ENCODE assay signal across 11 mouse cellular contexts in the genomic region with DNA sequence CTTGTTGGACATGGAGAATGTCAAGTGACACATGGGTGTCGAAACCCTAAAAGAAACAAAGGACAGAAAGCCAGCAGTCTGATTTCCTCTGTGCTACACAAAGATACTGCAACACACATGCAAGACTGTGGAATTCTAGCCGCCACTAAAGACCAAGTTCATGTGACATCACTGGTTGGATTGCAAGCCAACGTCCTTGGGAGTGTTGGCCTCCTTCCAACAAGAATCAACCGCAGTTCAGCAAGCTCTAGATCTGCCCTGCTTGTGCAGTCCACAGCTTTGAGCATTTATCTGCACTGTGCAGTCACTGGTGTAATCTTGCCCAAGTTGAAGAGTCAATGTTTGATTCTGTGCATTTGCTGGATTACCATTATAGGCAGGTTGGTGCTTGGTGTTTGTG.
DNase-seq lines count a peak whose midpoint lies in the region; ATAC-seq lines count a peak whose summit lies in the region.
"Had no signal": no experiment of that assay in that cellular context is flagged by ENCODE, and none has a peak within 500 bp of the region (broad histone marks: within the 10 kb centered on the region; RNA-seq: fewer than 3 reads in every experiment).

No protein-coding gene starts in this region.

- H3K9ac ChIP-seq in heart, embryonic 13.5 days, result no peak overlapping the region
- no peak overlapping the region for H3K9ac ChIP-seq in lung, embryonic 16.5 days (ENCODE audit: low read length)
- H3K9ac ChIP-seq in forebrain, embryonic 15.5 days (replicated peaks), result no peak overlapping the region
- H3K9ac ChIP-seq: liver, embryonic 14.5 days had no signal

- intact Hi-C loops in heart, postnatal 25 days (cut with DNase I), result no loop called here

- 25% methylated on average over 4 of the region's 4 CpGs for WGBS in heart, embryonic 13.5 days
- 36% methylated on average over 4 of the region's 4 CpGs for WGBS in lung, embryonic 16.5 days
- WGBS in forebrain, embryonic 15.5 days, result 51% methylated on average over 4 of the region's 4 CpGs

- no peak for DNase-seq in heart, postnatal 25 days (ENCODE audit: low spot score)
- DNase-seq in lung, postnatal 25 days (ENCODE audit: low spot score), result no peak
- DNase-seq in adrenal gland, postnatal 25 days, result peak; percentile 61
- DNase-seq in lung, postnatal 14 days, result peak; percentile 12
- no peak for DNase-seq in layer of hippocampus, postnatal 10 days (ENCODE audit: low spot score in 2 of 2)
- DNase-seq: thymus, postnatal 14 days had no signal

- peak; percentile 19; the same call in 1 of the 2 replicates for ATAC-seq in heart, embryonic 13.5 days (ENCODE audit: extremely low read depth, insufficient number of reproducible peaks, low FRiP score, low TSS enrichment)
- peak; percentile 79 for ATAC-seq in lung, embryonic 16.5 days (ENCODE audit: low read depth)
- ATAC-seq in forebrain, embryonic 15.5 days (replicated peaks), result no peak

- no peaks in the 10 kb centered on the region for H3K36me3 ChIP-seq in heart, embryonic 13.5 days
- no peaks in the 10 kb centered on the region for H3K36me3 ChIP-seq in lung, embryonic 16.5 days (ENCODE audit: control insufficient read depth, insufficient read depth, low read length)
- no peaks in the 10 kb centered on the region for H3K36me3 ChIP-seq in forebrain, embryonic 15.5 days

- peak overlapping the region; percentile 9 for H3K27ac ChIP-seq in heart, embryonic 13.5 days (replicated peaks)
- H3K27ac ChIP-seq in lung, embryonic 16.5 days (ENCODE audit: low read length), result no peak overlapping the region
- no peak overlapping the region for H3K27ac ChIP-seq in forebrain, embryonic 15.5 days (replicated peaks)
- H3K27ac ChIP-seq: liver, embryonic 14.5 days had no signal

- no peak overlapping the region for H3K4me2 ChIP-seq in heart, embryonic 13.5 days
- no peak overlapping the region for H3K4me2 ChIP-seq in lung, embryonic 16.5 days (ENCODE audit: low read depth, low read length)
- no peak overlapping the region for H3K4me2 ChIP-seq in forebrain, embryonic 15.5 days (replicated peaks)

- no peaks in the 10 kb centered on the region for H3K27me3 ChIP-seq in heart, embryonic 13.5 days (replicated peaks)
- H3K27me3 ChIP-seq in lung, embryonic 16.5 days (ENCODE audit: control insufficient read depth, insufficient read depth, low read depth, low read length), result no peaks in the 10 kb centered on the region
- no peaks in the 10 kb centered on the region for H3K27me3 ChIP-seq in forebrain, embryonic 15.5 days
- H3K27me3 ChIP-seq: CH12.LX had no signal

- H3K9me3 ChIP-seq in heart, embryonic 13.5 days, result no peaks in the 10 kb centered on the region
- no peaks in the 10 kb centered on the region for H3K9me3 ChIP-seq in lung, embryonic 16.5 days (ENCODE audit: control insufficient read depth, low read length)
- H3K9me3 ChIP-seq in forebrain, embryonic 15.5 days, result no peaks in the 10 kb centered on the region

- H3K4me1 ChIP-seq in heart, embryonic 13.5 days, result peaks cover 8% of the 10 kb centered on the region
- no peaks in the 10 kb centered on the region for H3K4me1 ChIP-seq in lung, embryonic 16.5 days (replicated peaks; ENCODE audit: control insufficient read depth, insufficient read depth, low read length)
- no peaks in the 10 kb centered on the region for H3K4me1 ChIP-seq in forebrain, embryonic 15.5 days

- H3K4me3 ChIP-seq in heart, embryonic 13.5 days, result no peak overlapping the region
- no peak overlapping the region for H3K4me3 ChIP-seq in lung, embryonic 16.5 days (ENCODE audit: low read length)
- no peak overlapping the region for H3K4me3 ChIP-seq in forebrain, embryonic 15.5 days

Comparison
In these comparisons a context has a peak if more than half of its experiments do, and no peak if none do; other contexts are left out.
1. DNase-seq: peak in adrenal gland, postnatal 25 days (single experiment) and lung, postnatal 14 days (single experiment); none in heart, postnatal 25 days (single experiment), lung, postnatal 25 days (single experiment) and layer of hippocampus, postnatal 10 days (0 of 2).